Mouse (Mus musculus): ENCODE measurements around the gene Bst2. TPM values are rescaled to one million over a fixed set of nuclear protein-coding genes. Genes with fewer than 3 reads are reported as not detected.
A peak's percentile ranks its signal among the peaks of the same experiment; 100 is the strongest.

Gene Bst2
- polyA plus RNA-seq, 1 experiment from 2014 or later: 7.9 TPM

DNA sequence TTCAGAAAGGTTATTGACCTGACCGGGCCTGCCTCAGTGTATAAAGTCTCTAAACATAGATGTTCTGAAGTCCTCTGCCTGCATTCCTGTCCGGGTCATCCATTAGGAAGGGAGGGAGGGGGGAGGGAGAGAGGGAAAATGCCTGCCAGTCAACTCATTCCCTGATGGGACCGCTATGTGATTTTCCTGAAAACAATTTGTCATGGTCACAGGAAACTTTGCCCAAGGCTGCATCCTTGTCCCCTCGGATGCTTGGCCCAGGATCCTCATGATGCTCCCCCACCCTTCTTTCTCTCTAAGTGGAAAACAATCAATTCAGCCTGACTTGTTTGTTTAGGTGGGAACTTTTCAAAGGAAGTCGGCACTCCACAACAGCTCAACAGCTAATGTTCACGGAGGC is 20.5 kb downstream of the Bst2 start:
- Histone ChIP-seq H3K36me3 (ENCODE audit: control insufficient read depth, insufficient read depth, low read length) (no peaks in the 10 kb centered on the region), H3K27ac (replicated peaks; ENCODE audit: low read depth, low read length) (no peak overlapping the region), H3K9ac (replicated peaks; ENCODE audit: low read length) (no peak overlapping the region; the same call in 1 of the 2 replicates), H3K9me3 (ENCODE audit: control insufficient read depth, low read length) (no peaks in the 10 kb centered on the region), H3K4me1 (ENCODE audit: control insufficient read depth, insufficient read depth, low read length) (no peaks in the 10 kb centered on the region), H3K4me3 (replicated peaks; ENCODE audit: low read depth, low read length) (no peak overlapping the region), H3K4me2 (ENCODE audit: low read length) (no peak overlapping the region), H3K27me3 (ENCODE audit: control insufficient read depth, insufficient read depth, low read length) (no peaks in the 10 kb centered on the region)
- DNase-seq (no peak), ATAC-seq (ENCODE audit: low FRiP score, low TSS enrichment) (no peak)
- whole genome bisulfite sequencing: 23% methylated on average over 6 of the region's 6 CpGs

DNA sequence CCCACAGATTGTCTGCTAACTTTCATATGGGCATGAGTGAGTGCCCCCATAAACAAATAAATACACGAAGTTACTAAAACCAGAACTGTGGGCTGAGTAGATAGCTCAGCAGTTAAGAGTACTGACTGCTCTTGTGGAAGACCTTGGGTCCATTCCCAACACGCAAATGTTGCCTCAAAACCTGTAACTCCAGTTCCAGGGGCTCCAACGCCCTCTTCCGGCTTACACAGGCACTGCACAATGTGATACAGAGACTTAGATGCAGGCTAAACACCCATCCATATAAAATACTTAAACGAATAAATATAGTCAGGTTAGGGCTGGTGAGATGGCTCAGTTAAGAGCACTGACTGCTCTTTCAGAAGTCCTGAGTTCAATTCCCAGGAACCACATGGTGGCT is 22.2 kb downstream of the Bst2 start:
- ATAC-seq (ENCODE audit: low FRiP score, low TSS enrichment): no peak
- no peaks in the 10 kb centered on the region for H3K36me3 ChIP-seq (ENCODE audit: control insufficient read depth, insufficient read depth, low read length)
- no peak overlapping the region for H3K9ac ChIP-seq (replicated peaks; ENCODE audit: low read length)
- H3K4me1 ChIP-seq (ENCODE audit: control insufficient read depth, insufficient read depth, low read length): no peaks in the 10 kb centered on the region
- H3K9me3 ChIP-seq (ENCODE audit: control insufficient read depth, low read length): no peaks in the 10 kb centered on the region
- WGBS: 69% methylated on average over 5 of the region's 5 CpGs
- H3K4me3 ChIP-seq (replicated peaks; ENCODE audit: low read depth, low read length): no peak overlapping the region
- H3K4me2 ChIP-seq (ENCODE audit: low read length): no peak overlapping the region
- DNase-seq: no peak
- H3K27ac ChIP-seq (replicated peaks; ENCODE audit: low read depth, low read length): no peak overlapping the region
- H3K27me3 ChIP-seq (ENCODE audit: control insufficient read depth, insufficient read depth, low read length): no peaks in the 10 kb centered on the region; the same call in 1 of the 2 replicates

DNA sequence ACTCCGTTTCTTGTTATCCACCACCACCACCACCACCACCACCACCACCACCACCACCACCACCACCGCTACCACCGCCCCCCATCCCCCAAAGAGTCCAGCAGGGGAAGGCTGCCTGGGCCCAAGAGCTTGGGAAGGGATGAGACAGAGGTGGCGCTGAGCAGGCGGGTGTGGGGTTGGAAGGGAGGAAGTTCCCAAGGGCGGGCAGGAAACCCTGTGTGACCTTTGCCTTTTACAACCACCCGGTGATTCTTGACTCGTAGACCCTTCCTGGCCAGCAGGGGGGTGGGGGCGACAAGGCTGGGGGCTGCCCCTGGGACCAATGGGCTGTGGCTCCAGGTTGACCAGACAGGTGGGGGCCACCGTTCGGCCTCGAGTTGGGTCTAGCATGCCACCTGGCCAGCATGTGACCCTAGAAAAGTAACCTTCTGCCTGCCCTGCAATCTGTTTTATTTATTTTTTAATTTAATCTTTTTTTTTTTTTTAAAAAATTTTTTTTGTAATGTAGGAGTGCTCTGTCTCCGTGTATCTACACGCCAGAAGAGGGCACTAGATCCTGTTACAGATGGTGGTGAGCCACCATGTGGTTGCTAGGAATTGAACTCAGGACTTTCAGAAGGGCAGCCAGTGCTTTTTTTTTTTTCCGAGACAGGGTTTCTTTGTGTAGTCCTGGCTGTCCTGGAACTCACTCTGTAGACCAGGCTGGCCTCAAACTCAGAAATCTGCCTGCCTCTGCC is 24.1 kb downstream of the Bst2 start:
- Histone ChIP-seq H3K36me3 (ENCODE audit: control insufficient read depth, insufficient read depth, low read length) (no peaks in the 10 kb centered on the region), H3K9ac (replicated peaks; ENCODE audit: low read length) (no peak overlapping the region), H3K27ac (replicated peaks; ENCODE audit: low read depth, low read length) (no peak overlapping the region), H3K4me1 (ENCODE audit: control insufficient read depth, insufficient read depth, low read length) (no peaks in the 10 kb centered on the region), H3K4me3 (replicated peaks; ENCODE audit: low read depth, low read length) (no peak overlapping the region), H3K9me3 (ENCODE audit: control insufficient read depth, low read length) (no peaks in the 10 kb centered on the region), H3K27me3 (ENCODE audit: control insufficient read depth, insufficient read depth, low read length) (peaks cover 14% of the 10 kb centered on the region), H3K4me2 (ENCODE audit: low read length) (no peak overlapping the region)
- DNase-seq (no peak), ATAC-seq (ENCODE audit: low FRiP score, low TSS enrichment) (no peak)
- 71% methylated on average over 15 of the region's 15 CpGs for WGBS

DNA sequence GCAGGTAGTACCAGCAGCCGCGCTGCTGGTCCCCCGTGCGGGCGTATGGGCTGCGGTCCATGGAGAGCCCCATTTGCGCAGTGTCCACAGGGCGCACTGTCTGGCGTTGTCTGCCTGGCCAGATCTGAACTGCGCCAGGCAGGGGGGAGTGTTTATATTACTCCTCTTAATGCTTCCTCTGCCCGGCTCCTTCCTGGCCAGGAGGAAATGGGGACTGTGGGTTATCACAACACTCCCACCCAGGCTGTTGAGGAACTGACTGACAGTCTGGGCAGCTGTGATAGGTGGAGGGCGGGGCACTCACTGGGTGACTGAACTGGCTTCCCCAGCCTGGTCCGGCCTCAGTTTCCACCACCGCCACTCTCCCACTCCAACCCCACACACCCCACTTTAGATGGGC is 25.6 kb downstream of the Bst2 start, which contains the start of gene Plvap:
Gene Plvap (minus strand): TSS at position 109 of the 400 bp plus-strand sequence.
- H3K27ac ChIP-seq (replicated peaks; ENCODE audit: low read depth, low read length): no peak within 1 kb of the TSS
- DNase-seq: no peak
- no peak for ATAC-seq (ENCODE audit: low FRiP score, low TSS enrichment)
- H3K4me2 ChIP-seq (ENCODE audit: low read length): no peak within 1 kb of the TSS
- no peaks in the 10 kb centered on the region for H3K36me3 ChIP-seq (ENCODE audit: control insufficient read depth, insufficient read depth, low read length)
- H3K9me3 ChIP-seq (ENCODE audit: control insufficient read depth, low read length): no peaks in the 10 kb centered on the region
- peaks cover 29% of the 10 kb centered on the region for H3K27me3 ChIP-seq (ENCODE audit: control insufficient read depth, insufficient read depth, low read length)
- no peaks in the 10 kb centered on the region for H3K4me1 ChIP-seq (ENCODE audit: control insufficient read depth, insufficient read depth, low read length)
- no peak within 1 kb of the TSS for H3K9ac ChIP-seq (replicated peaks; ENCODE audit: low read length)
- WGBS: 80% methylated on average over 14 of the region's 14 CpGs
- H3K4me3 ChIP-seq (replicated peaks; ENCODE audit: low read depth, low read length): no peak within 1 kb of the TSS

DNA sequence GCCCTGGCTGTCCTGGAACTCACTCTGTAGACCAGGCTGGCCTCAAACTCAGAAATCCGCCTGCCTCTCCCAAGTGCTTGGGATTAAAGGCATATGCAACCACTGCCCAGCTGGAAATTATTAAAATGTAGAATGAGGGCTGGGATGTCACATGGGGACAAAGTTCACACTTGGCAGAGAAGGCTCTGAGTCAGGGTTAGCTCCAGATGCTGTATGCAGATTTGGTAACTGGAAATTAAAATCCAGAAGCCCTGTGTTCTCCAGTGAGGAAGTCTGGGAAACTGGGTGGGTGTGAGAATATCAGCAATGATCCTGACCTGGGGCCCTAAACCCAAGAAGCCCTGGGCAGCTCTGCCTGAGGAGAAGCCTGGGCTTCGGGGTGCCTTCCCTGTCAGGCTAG is 27.9 kb downstream of the Bst2 start:
- Histone ChIP-seq H3K27me3 (ENCODE audit: control insufficient read depth, insufficient read depth, low read length) (peaks cover 39% of the 10 kb centered on the region), H3K4me1 (ENCODE audit: control insufficient read depth, insufficient read depth, low read length) (no peaks in the 10 kb centered on the region), H3K36me3 (ENCODE audit: control insufficient read depth, insufficient read depth, low read length) (no peaks in the 10 kb centered on the region), H3K9ac (replicated peaks; ENCODE audit: low read length) (no peak overlapping the region), H3K4me3 (replicated peaks; ENCODE audit: low read depth, low read length) (no peak overlapping the region), H3K27ac (replicated peaks; ENCODE audit: low read depth, low read length) (no peak overlapping the region), H3K4me2 (ENCODE audit: low read length) (no peak overlapping the region), H3K9me3 (ENCODE audit: control insufficient read depth, low read length) (no peaks in the 10 kb centered on the region)
- DNase-seq (no peak), ATAC-seq (ENCODE audit: low FRiP score, low TSS enrichment) (no peak)
- 75% methylated on average over 2 of the region's 2 CpGs for WGBS

DNA sequence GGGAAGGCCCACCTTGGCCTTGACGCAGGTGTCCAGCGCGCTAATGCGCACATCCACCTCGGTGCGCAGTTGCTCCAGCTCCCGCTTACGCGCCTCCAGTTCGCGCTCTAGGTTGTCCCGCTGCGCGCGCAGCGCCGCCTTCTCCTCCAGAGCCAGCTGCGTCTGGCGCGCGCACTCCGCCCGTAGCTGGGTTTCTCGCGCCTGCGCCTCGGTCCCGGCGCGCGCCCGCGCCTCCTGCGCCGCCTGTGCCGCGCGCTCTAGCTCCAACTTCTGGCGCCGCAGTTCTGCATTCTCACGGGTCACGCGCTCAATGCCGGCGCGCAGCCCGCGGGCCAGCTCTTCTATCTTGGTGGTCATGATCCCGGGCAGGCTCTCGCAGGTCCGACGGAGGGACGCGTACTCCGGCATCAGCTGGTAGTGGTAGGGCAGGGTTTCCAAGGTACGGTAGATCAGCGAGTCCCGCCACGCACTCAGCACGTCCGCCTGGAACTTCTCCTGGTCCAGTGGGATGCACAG is 29.6 kb downstream of the Bst2 start:
- DNase-seq: peak; percentile 94
- no peaks in the 10 kb centered on the region for H3K9me3 ChIP-seq (ENCODE audit: control insufficient read depth, low read length)
- peak; percentile 55; the same call in 1 of the 2 replicates for ATAC-seq (ENCODE audit: low FRiP score, low TSS enrichment)
- under 1% methylated on average over 61 of the region's 61 CpGs for WGBS
- H3K27me3 ChIP-seq (ENCODE audit: control insufficient read depth, insufficient read depth, low read length): peaks cover 39% of the 10 kb centered on the region
- H3K4me1 ChIP-seq (ENCODE audit: control insufficient read depth, insufficient read depth, low read length): no peaks in the 10 kb centered on the region
- no peaks in the 10 kb centered on the region for H3K36me3 ChIP-seq (ENCODE audit: control insufficient read depth, insufficient read depth, low read length)
- peak overlapping the region; percentile 32 for H3K4me3 ChIP-seq (replicated peaks; ENCODE audit: low read depth, low read length)
- peak overlapping the region; percentile 61 for H3K4me2 ChIP-seq (ENCODE audit: low read length)
- H3K9ac ChIP-seq (replicated peaks; ENCODE audit: low read length): peak overlapping the region; percentile 36
- H3K27ac ChIP-seq (replicated peaks; ENCODE audit: low read depth, low read length): no peak overlapping the region

DNA sequence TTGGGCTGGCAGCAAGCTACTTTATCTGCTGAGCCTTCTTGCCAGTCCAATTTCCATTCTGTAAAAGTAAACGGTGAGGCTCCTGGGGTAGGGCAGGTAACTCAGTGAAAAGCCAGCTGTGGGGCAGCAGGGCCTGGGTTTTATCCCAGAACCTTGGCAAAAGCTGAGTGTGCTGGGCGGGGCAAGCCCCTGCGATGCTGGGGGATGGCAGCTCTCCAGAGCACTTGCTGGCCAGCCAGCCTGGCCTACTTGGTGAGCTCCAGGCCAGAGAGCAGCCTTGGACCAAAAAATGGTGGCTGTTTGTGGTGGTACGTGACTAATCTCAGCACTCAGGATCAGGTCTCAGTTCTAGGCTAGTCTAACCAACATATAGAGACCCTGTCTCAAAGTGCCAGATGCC is 31.3 kb downstream of the Bst2 start:
- H3K27me3 ChIP-seq (ENCODE audit: control insufficient read depth, insufficient read depth, low read length): peaks cover 39% of the 10 kb centered on the region
- no peak overlapping the region for H3K4me2 ChIP-seq (ENCODE audit: low read length)
- H3K36me3 ChIP-seq (ENCODE audit: control insufficient read depth, insufficient read depth, low read length): no peaks in the 10 kb centered on the region
- ATAC-seq (ENCODE audit: low FRiP score, low TSS enrichment): no peak
- no peaks in the 10 kb centered on the region for H3K9me3 ChIP-seq (ENCODE audit: control insufficient read depth, low read length)
- no peaks in the 10 kb centered on the region for H3K4me1 ChIP-seq (ENCODE audit: control insufficient read depth, insufficient read depth, low read length)
- no peak overlapping the region for H3K4me3 ChIP-seq (replicated peaks; ENCODE audit: low read depth, low read length)
- no peak overlapping the region for H3K9ac ChIP-seq (replicated peaks; ENCODE audit: low read length)
- H3K27ac ChIP-seq (replicated peaks; ENCODE audit: low read depth, low read length): no peak overlapping the region
- no peak for DNase-seq
- 76% methylated on average over 4 of the region's 4 CpGs for WGBS

DNA sequence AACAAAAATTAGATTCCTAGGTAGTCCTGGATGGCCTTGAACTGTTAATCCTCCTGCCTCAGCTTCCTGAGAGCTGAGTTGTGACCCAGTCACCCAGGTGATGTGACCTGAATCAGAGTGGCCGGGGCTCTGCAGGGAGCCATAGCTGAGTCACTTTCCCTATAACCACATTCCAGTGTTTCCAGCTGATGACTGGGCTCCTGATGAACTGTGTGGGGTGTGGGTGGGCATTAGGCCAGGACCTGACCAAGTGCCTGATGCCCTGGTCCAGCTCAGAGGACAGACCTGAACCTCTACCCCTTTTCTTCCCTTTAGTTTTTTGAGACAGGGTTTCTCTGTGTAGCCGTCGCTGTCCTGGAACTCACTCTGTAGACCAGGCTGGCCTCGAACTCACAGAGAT is 31.9 kb downstream of the Bst2 start:
- H3K36me3 ChIP-seq (ENCODE audit: control insufficient read depth, insufficient read depth, low read length): no peaks in the 10 kb centered on the region
- no peak overlapping the region for H3K27ac ChIP-seq (replicated peaks; ENCODE audit: low read depth, low read length)
- 92% methylated on average over 4 of the region's 4 CpGs for WGBS
- ATAC-seq (ENCODE audit: low FRiP score, low TSS enrichment) (no peak), DNase-seq (no peak)
- H3K9me3 ChIP-seq (ENCODE audit: control insufficient read depth, low read length): no peaks in the 10 kb centered on the region
- no peaks in the 10 kb centered on the region for H3K4me1 ChIP-seq (ENCODE audit: control insufficient read depth, insufficient read depth, low read length)
- H3K9ac ChIP-seq (replicated peaks; ENCODE audit: low read length): no peak overlapping the region
- H3K27me3 ChIP-seq (ENCODE audit: control insufficient read depth, insufficient read depth, low read length): peaks cover 39% of the 10 kb centered on the region
- H3K4me3 ChIP-seq (replicated peaks; ENCODE audit: low read depth, low read length): no peak overlapping the region
- H3K4me2 ChIP-seq (ENCODE audit: low read length): no peak overlapping the region

DNA sequence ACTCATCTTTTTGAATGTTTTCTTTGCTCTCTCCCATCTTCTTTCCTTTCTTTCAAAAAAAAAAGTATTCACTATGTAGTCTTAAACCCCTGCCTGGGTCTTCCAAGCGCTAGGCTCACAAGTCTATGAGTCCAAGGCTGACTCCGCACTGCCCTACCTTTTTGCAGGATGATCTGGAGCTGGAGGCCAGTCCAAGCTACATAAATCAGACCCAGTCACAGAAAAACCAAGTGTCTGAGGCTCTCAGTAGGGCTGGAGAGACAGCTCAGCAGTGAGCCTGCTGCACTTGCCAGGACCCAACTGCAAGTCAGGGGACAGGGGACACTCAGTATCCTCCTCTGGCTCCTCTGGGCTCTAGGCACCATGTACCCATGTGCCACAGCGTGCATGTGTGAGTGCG is 32.9 kb downstream of the Bst2 start:
- H3K4me1 ChIP-seq (ENCODE audit: control insufficient read depth, insufficient read depth, low read length): no peaks in the 10 kb centered on the region
- peaks cover 34% of the 10 kb centered on the region for H3K27me3 ChIP-seq (ENCODE audit: control insufficient read depth, insufficient read depth, low read length)
- 90% methylated on average over 4 of the region's 4 CpGs for WGBS
- no peak overlapping the region for H3K4me2 ChIP-seq (ENCODE audit: low read length)
- H3K36me3 ChIP-seq (ENCODE audit: control insufficient read depth, insufficient read depth, low read length): no peaks in the 10 kb centered on the region
- no peak for ATAC-seq (ENCODE audit: low FRiP score, low TSS enrichment)
- no peak overlapping the region for H3K27ac ChIP-seq (replicated peaks; ENCODE audit: low read depth, low read length)
- no peaks in the 10 kb centered on the region for H3K9me3 ChIP-seq (ENCODE audit: control insufficient read depth, low read length)
- no peak overlapping the region for H3K4me3 ChIP-seq (replicated peaks; ENCODE audit: low read depth, low read length)
- DNase-seq: no peak
- no peak overlapping the region for H3K9ac ChIP-seq (replicated peaks; ENCODE audit: low read length)
